Mouse (Mus musculus) left cerebral cortex, adult 2 months (tissue): ENCODE measurements at regions not wholly inside any gene's neighbourhood (a gene's known extent, or its start where the extent isn't known, plus 50 kb on each side); places are given as distances from the start of the nearest gene placed in this dataset.
A peak's percentile ranks its signal among the peaks of the same experiment; 100 is the strongest.

ENCODE experiments used
- DNase-seq, 2 experiments: peaks; one replicate each; pipeline ENCODE4 v3.0.0; 2021 to 2022; ENCODE audit warnings: low spot score in 2 of 2, mixed read lengths in 1 of 2; ENCODE audit errors: extremely low spot score in 1 of 2
- H3K27ac ChIP-seq: fragments of 200-600 bp; 2 replicates; pipeline ENCODE4 v1.8.1; 2022
- H3K4me3 ChIP-seq: fragments of 200-600 bp; 2 replicates; pipeline ENCODE4 v1.8.1; 2022
- CTCF ChIP-seq: fragments of 200-600 bp; IDR thresholded peaks from 2 replicates; pipeline ENCODE4 v1.8.1; 2022; ENCODE audit warnings: antibody characterized with exemption, mild to moderate bottlenecking, moderate library complexity
- intact Hi-C: fragments of 180-260 bp; cut with DNase I; formaldehyde crosslinking; loops from one replicate; pipeline ENCODE4 v1.15.1; 2025

DNA sequence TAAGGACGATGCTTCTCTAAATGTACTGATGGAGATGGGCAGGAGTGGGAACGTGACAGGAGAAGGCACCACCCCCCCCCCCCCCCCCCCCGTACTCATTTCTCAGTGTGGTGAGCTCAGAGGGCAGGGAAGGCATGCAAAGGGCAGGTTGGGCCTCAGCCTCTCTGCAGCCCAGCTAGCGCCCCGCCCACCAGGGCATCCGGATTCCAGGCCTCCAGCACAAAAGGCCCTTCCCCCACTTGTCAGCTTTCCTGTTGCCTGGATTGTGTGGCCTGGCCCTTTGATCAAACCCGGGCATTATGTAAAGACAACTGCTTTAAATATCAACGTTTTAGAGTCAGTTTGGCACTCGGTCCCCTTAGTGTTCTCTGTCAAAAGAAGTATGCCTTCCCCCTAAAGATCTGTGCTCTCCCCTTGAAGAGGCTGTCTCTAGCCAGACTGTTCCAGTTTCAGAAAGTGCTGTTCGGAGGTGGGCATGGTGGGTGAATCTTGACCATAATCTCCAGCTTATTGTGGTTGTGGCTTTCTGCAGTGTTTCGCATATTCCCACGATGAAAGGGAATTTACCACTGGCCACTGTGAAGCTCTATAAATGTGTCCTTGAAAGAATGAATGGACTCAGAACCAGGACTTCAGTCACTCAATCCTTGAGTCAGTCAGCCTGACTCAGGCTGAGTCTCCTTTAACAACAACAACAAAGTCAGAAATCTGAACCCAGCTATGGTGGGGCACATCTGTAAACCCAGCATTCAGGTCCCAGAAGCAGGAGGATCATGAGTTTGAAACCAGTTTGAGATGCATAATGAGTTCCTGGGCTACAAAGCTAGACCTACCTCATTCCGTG lies 192.4 kb upstream of the Klf3 start:
- no peak for DNase-seq
- intact Hi-C loops = no loop called here
- H3K27ac ChIP-seq = peak overlapping the region; percentile 40; the same call in 1 of the 2 replicates
- no peak overlapping the region for H3K4me3 ChIP-seq
- no peak for TF ChIP-seq CTCF

DNA sequence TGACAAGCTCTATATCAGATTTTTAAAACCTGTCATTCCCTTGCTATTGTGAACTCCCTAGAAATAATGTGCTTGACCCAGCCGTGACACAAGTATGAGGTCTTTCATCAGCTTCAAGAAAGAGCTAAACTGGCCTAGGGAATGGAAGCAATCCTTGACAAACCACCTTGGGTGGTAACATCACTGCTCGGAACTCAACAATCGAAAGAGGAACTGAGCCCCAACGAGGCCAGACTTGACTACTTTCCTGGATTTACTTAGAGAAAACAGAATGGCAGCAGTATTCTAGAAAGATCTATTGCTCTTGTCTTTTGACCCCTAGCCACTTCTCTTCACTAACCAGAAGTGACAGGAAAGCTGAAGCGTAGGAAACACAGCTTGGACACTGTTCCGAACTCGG lies 191.2 kb upstream of the Klf3 start:
- DNase-seq = no peak
- Histone ChIP-seq H3K4me3 (no peak overlapping the region), H3K27ac (no peak overlapping the region)
- no peak for TF ChIP-seq CTCF
- intact Hi-C loops = no loop called here

DNA sequence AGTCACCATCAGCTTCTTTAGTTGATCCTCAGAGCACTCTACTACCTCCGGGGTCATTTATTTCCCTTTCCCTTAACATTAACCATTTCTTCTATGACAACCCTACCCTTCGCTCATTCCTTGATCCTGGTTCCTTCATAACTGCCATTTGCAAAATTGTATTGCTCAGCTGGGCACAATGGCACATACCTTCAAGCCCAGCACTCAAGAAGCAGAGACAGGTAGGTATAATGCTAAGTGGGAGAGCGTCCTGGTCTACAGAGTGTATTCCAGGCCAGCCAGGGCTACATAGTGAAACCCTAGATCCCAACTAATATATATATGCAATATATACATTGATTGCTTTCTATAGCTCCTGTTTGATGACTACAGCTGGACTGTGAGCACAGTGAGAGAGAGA lies 189.5 kb upstream of the Klf3 start:
- DNase-seq = no peak
- Histone ChIP-seq H3K4me3 (no peak overlapping the region), H3K27ac (no peak overlapping the region)
- intact Hi-C loops = no loop called here
- no peak for TF ChIP-seq CTCF

DNA sequence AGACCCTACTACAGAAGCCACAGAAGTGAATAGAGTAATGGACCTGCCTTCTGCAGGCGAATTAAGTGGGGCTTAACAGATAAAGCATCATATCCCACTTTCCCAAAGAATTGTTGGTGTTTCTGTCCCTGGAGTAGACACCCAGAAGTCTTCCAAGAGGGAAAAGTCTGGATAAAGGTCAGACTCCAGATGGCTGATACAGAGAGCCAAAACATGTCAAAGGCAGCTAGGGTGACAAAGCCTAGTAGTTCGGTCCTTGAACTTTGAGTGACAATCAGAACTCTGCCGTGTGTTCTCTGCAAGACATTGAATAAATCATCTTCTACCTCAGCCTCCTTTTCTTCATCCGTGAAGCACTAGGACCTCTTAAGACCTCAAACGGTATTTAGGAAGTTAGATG lies 185.1 kb upstream of the Klf3 start:
- no peak for DNase-seq
- H3K4me3 ChIP-seq = no peak overlapping the region
- H3K27ac ChIP-seq = no peak overlapping the region
- TF ChIP-seq CTCF = no peak
- intact Hi-C loops = no loop called here

DNA sequence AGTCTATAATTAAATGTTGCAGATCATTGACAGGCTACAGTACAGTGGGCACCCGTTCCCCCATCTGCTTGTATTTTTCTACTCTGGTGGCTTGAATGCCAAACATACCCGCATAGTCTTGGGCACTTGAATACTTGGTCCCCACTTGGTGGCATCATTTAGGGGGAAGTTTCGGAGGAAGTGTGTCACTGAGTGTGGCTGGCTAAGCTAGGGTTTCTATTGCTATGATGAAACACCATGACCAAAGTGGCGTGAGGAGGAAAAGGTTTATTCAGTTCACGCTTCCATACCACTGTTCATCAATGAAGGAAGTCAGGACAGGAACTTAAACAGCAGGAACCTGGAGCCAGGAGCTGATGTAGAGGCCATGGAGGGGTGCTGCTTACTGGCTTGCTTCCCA lies 183.4 kb upstream of the Klf3 start:
- Histone ChIP-seq H3K27ac (no peak overlapping the region), H3K4me3 (no peak overlapping the region)
- intact Hi-C loops = no loop called here
- DNase-seq = no peak
- no peak for TF ChIP-seq CTCF

DNA sequence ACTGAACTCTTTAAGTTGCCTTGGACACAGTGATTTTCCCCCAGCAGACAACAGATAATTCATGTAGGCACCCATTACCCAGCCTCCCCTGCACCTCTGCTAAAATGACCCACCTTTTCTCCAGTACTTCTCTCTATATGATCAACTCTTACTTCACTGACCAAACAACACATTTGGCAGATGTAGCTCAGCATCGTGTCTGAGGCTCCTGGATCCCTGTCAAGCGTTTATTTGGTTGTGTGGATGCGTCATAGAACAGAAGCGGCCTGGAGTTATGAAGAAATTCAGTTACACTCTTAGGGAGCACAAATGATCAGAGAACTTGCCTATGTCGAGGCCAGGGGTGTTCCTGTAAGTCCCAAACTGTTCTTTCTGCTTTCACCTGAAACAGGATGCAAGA lies 182.5 kb upstream of the Klf3 start:
- intact Hi-C loops = no loop called here
- H3K27ac ChIP-seq = no peak overlapping the region
- no peak for TF ChIP-seq CTCF
- no peak overlapping the region for H3K4me3 ChIP-seq
- DNase-seq = no peak

DNA sequence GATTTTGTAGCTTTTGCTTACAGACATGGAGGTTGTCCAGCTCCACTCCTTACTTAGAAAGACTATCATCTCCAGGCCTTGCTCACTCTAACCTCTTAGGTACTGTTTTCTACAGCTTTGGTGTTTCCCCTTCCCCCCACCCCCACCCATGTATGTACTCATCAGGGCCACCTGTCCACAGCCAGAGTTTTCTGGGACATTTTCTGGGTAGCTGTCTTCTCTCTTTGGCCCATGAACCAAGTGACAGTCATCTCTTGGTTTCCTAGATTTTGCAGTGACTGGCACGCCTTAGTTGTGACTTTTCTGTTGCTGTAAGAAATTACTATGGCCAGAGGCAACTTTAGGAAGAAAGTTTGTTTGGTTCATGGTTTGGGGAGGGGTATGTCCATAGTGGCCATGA lies 181.8 kb upstream of the Klf3 start:
- DNase-seq = no peak
- TF ChIP-seq CTCF = no peak
- no peak overlapping the region for H3K27ac ChIP-seq
- intact Hi-C loops = no loop called here
- no peak overlapping the region for H3K4me3 ChIP-seq

DNA sequence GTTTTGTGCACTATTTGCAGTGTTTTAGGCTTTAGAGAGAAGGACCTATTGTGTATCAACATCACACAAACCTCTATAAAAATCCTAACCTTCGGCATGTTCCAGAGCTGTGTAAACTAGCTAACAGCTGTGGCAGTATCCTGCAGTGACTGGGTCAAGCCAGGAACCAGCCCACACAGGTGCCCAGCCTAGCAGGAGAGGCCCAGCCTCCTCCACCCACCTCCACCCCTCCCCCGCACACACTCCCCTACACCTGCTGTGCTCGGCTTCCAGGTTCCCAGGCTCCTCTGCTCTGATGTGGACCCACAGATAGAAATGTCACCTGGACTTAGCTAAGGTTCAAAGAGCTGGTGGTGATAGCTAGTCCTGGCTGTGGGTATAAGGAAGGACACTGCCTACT lies 179.5 kb upstream of the Klf3 start:
- no peak for DNase-seq
- Histone ChIP-seq H3K27ac (no peak overlapping the region), H3K4me3 (no peak overlapping the region)
- no peak for TF ChIP-seq CTCF
- intact Hi-C loops = no loop called here

DNA sequence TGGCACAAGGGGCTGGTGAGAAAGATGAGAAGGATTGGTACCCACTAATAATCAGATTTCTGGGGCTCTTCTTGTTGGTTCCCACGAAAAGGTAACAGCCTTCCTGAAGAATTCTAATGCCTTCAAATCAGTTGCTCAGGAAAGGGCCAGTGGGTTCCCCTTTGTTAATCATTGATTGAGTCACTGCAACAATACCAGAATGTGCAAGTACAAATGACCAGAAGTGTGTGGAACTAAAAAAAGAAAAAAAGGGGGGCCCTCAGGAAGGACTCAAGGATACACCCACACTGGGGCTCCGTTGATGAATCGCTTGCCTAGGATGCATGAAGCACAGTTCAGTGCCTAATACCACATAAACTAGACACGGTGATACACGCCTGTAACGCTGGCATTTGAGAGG lies 179.0 kb upstream of the Klf3 start:
- intact Hi-C loops = no loop called here
- H3K4me3 ChIP-seq = no peak overlapping the region
- no peak overlapping the region for H3K27ac ChIP-seq
- TF ChIP-seq CTCF = no peak
- no peak for DNase-seq

DNA sequence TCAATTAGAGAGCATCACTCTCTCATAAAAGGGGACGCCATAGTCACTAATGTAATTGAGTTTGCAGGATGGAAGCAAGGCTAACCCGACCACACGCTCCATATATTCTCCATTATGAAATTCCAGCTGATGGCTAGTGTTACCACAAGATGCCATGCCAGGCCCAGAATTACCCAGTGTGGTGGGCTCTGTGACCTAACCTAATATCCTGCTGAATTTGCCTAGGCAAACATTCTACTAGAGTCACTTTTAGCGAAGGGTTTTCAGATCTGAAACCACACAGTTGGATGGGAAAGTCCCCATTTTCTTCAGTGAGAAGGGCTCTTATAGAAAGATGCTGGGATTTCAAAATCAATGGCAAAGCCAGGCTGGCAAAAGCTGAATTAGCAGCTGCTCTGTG lies 177.8 kb upstream of the Klf3 start:
- intact Hi-C loops = no loop called here
- Histone ChIP-seq H3K4me3 (no peak overlapping the region), H3K27ac (no peak overlapping the region)
- no peak for DNase-seq
- no peak for TF ChIP-seq CTCF

DNA sequence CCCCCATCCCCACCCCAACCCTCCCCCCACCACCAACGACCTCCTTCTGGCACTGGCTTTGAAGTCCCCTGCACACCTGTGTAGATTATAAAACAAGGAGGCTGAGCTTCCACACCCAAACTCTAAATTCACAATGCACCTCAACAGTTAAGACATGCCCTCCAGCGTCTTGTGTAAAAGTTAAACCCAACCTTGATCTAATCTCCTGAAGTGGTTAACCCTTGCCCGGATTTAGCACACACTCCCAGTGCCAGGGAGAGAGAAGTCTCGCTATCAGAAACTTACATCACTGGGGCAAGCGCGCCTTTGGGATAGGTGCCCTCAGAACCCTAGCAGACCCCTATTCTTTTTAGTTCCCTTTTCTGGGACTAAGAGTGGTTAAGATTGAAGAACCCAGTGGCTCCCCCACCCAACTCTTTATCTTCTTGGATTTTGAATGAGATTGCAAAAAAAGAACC lies 177.3 kb upstream of the Klf3 start:
- Histone ChIP-seq H3K4me3 (no peak overlapping the region), H3K27ac (no peak overlapping the region)
- DNase-seq = no peak
- TF ChIP-seq CTCF = no peak
- intact Hi-C loops = no loop called here

DNA sequence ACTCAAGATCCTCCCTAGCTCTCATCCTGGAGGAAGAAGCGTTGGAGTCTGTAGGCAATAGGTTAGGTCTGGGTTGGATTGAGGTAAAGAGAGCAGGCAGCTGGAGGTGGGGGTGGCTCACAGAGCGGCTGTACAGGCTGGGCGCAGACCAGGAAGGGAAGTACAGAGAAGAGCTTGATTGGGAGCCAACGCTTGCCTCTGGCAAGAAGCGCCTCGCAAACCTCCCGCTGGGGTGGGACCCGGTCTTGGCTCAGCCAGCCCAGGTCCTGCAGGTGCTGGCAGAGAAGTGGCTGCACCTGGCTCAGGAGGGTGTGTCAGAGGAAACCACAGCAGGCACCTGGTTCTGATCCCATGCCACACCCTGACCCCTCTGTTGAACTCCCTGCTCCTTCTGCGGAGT lies 176.8 kb upstream of the Klf3 start:
- no peak overlapping the region for H3K4me3 ChIP-seq
- intact Hi-C loops = no loop called here
- TF ChIP-seq CTCF = no peak
- no peak overlapping the region for H3K27ac ChIP-seq
- DNase-seq = no peak

DNA sequence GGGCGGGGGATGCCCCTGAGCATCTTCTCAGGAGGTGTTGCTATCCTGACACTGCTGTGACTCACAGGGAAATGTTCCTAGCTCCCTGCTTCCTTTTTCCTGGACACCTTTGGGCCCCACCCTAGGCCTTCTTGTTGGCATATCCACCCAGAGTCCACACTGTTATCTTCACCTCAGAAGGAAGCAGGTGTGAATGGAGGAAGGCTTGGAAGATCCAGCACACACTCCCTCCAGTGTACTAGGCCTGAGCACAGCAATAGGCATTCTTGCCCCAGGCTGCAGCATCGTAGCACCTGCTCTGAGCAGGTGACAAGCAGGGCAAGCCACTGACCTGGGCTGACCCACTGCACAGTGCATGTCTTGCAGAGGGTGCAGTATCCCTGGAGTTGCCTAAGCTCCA lies 172.6 kb upstream of the Klf3 start:
- Histone ChIP-seq H3K27ac (no peak overlapping the region), H3K4me3 (no peak overlapping the region)
- DNase-seq = no peak
- intact Hi-C loops = no loop called here
- TF ChIP-seq CTCF = no peak

DNA sequence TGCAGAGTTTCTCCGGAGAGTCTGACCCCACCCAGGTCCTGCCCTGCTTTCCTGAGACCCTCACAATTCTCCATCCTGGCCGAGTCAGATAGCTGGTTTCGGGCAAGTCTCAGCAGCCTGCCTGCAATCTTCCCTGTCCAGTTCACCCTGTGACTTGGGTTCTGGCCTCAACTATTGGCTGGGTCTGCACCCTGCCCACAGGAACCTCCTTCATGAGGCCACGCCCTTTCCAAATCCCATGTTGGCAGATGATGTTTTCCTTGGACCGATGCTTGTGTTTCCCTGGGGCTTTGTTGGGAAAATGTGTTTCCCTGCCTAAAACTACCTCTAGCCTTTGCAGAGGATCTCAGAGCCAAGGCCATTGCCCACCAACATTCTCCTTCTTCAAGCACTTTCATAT lies 171.0 kb upstream of the Klf3 start:
- DNase-seq = no peak
- no peak overlapping the region for H3K4me3 ChIP-seq
- TF ChIP-seq CTCF = no peak
- intact Hi-C loops = no loop called here
- no peak overlapping the region for H3K27ac ChIP-seq
